Mouse (Mus musculus) CH12.LX (cell line): ENCODE data around the gene Togaram2. TPM values are rescaled to one million over a fixed set of nuclear protein-coding genes. Genes with fewer than 3 reads are reported as not detected.

Experiments
- DNase-seq: peaks from one replicate; pipeline ENCODE4 v3.0.0-alpha.2; 2013; ENCODE audit errors: extremely low read depth
- H3K27ac ChIP-seq: 2 replicates; pipeline ENCODE4 v1.5.1; 2012; ENCODE audit warnings: low read depth, mild to moderate bottlenecking, control low read depth, moderate library complexity; ENCODE audit not compliant: insufficient read depth
- H3K27me3 ChIP-seq: replicated peaks from 2 replicates; pipeline ENCODE3; 2012; ENCODE audit warnings: inconsistent platforms
- H3K36me3 ChIP-seq, 2 experiments: replicated peaks in 1 of 2; 2 replicates each; pipeline versions ENCODE3 to v1.6.1; 2012; ENCODE audit warnings: inconsistent platforms in 1 of 2, low read length in 1 of 2, mild to moderate bottlenecking in 1 of 2, mixed read lengths in 1 of 2, moderate library complexity in 1 of 2; ENCODE audit not compliant: control insufficient read depth in 1 of 2, insufficient read depth in 1 of 2
- H3K4me1 ChIP-seq, 2 experiments: 2 replicates each; pipeline ENCODE4 v1.6.1; 2012; ENCODE audit warnings: inconsistent platforms in 1 of 2, moderate library complexity in 1 of 2; ENCODE audit not compliant: insufficient read depth in 2 of 2, control insufficient read depth in 1 of 2
- H3K4me2 ChIP-seq: 2 replicates; pipeline ENCODE4 v1.6.1; 2012; ENCODE audit warnings: low read depth, mild to moderate bottlenecking, control low read depth; ENCODE audit not compliant: poor library complexity, insufficient read depth, severe bottlenecking
- H3K4me3 ChIP-seq, 3 experiments: fragments of 150-350 bp in 1 of 3; sonication (generic) in 1 of 3; replicated peaks in 1 of 3; 2 replicates each; pipeline versions ENCODE3 to v1.5.1; 2011 to 2012; ENCODE audit warnings: low read depth in 2 of 3, low read length in 2 of 3, mild to moderate bottlenecking in 2 of 3, moderate library complexity in 2 of 3, control low read depth in 1 of 3, improper control_type of control experiment in 1 of 3, inconsistent platforms in 1 of 3, mixed read lengths in 1 of 3; ENCODE audit not compliant: poor library complexity in 1 of 3
- H3K79me2 ChIP-seq: replicated peaks from 2 replicates; pipeline ENCODE4 v1.6.1; 2012; ENCODE audit warnings: mild to moderate bottlenecking, moderate library complexity; ENCODE audit not compliant: control insufficient read depth, poor library complexity, insufficient read depth, severe bottlenecking; ENCODE audit errors: extremely low read depth
- H3K9ac ChIP-seq: 2 replicates; pipeline ENCODE4 v1.6.1; 2012; ENCODE audit warnings: low read depth, mild to moderate bottlenecking, control low read depth, moderate library complexity; ENCODE audit not compliant: insufficient read depth
- H3K9me3 ChIP-seq: replicated peaks from 2 replicates; pipeline ENCODE3; 2012; ENCODE audit warnings: low read length, inconsistent platforms, mixed read lengths
- BHLHE40 ChIP-seq: IDR thresholded peaks from 2 replicates; pipeline ENCODE4 v1.6.1; 2011; ENCODE audit warnings: mild to moderate bottlenecking, low read depth, low read length, improper control_type of control experiment
- CTCF ChIP-seq, 2 experiments: IDR thresholded peaks in 1 of 2; conservative IDR thresholded peaks in 1 of 2; 2 replicates each; pipeline ENCODE4 v1.5.1; 2011 to 2012; ENCODE audit warnings: low read depth in 2 of 2, low read length in 2 of 2, improper control_type of control experiment in 1 of 2, inconsistent platforms in 1 of 2, mild to moderate bottlenecking in 1 of 2, moderate library complexity in 1 of 2
- ELF1 ChIP-seq: IDR thresholded peaks from 2 replicates; pipeline ENCODE4 v1.6.1; 2014; ENCODE audit warnings: low read depth, mild to moderate bottlenecking, inconsistent platforms, low read length, improper control_type of control experiment
- IRF4 ChIP-seq: IDR thresholded peaks from 2 replicates; pipeline ENCODE4 v1.6.1; 2014; ENCODE audit warnings: low read depth, mild to moderate bottlenecking, inconsistent platforms, low read length, improper control_type of control experiment
- MAX ChIP-seq: IDR thresholded peaks from 2 replicates; pipeline ENCODE4 v1.6.1; 2011; ENCODE audit warnings: low read length, improper control_type of control experiment
- MXI1 ChIP-seq: IDR thresholded peaks from 2 replicates; pipeline ENCODE4 v1.6.1; 2011; ENCODE audit warnings: mild to moderate bottlenecking, low read depth, low read length, improper control_type of control experiment
- NELFE ChIP-seq: IDR thresholded peaks from 2 replicates; pipeline ENCODE4 v1.6.1; 2011; ENCODE audit warnings: low read depth, low read length, improper control_type of control experiment
- RAD21 ChIP-seq: IDR thresholded peaks from 2 replicates; pipeline ENCODE4 v1.6.1; 2011; ENCODE audit warnings: low read depth, mild to moderate bottlenecking, low read length, improper control_type of control experiment, moderate library complexity
- RCOR1 ChIP-seq: conservative IDR thresholded peaks from 2 replicates; pipeline ENCODE4 v1.6.1; 2012; ENCODE audit warnings: low read depth, mild to moderate bottlenecking, inconsistent platforms, low read length, improper control_type of control experiment
- SMC3 ChIP-seq: IDR thresholded peaks from 2 replicates; pipeline ENCODE4 v1.6.1; 2011; ENCODE audit warnings: low read depth, low read length, improper control_type of control experiment
- UBTF ChIP-seq: IDR thresholded peaks from 2 replicates; pipeline ENCODE4 v1.6.1; 2012; ENCODE audit warnings: low read depth, mild to moderate bottlenecking, inconsistent platforms, low read length, improper control_type of control experiment, moderate library complexity
- USF1 ChIP-seq: IDR thresholded peaks from 2 replicates; pipeline ENCODE4 v1.6.1; 2014; ENCODE audit warnings: low read depth, mild to moderate bottlenecking, inconsistent platforms, low read length, improper control_type of control experiment
- ZKSCAN1 ChIP-seq: IDR thresholded peaks from 2 replicates; pipeline ENCODE4 v1.6.1; 2012; ENCODE audit warnings: low read depth, inconsistent platforms, low read length, improper control_type of control experiment, borderline replicate concordance
- dilution Hi-C: fragments of 300-500 bp; cut with MboI; formaldehyde crosslinking; loops from 2 replicates; pipeline ENCODE4 v1.14.3; 2020; ENCODE audit warnings: low sequenced_read_pairs; ENCODE audit not compliant: extremely low pct_unique_long_range_greater_than_20kb, extremely low pct_ligation_motif_present
- in situ Hi-C: fragments of 300-500 bp; cut with MboI; formaldehyde crosslinking; loops from 3 replicates; pipeline ENCODE4 v1.14.3; 2019; ENCODE audit warnings: low sequenced_read_pairs, low pct_ligation_motif_present, low pct_unique_long_range_greater_than_20kb, mixed read lengths
- polyA plus RNA-seq: library from polyadenylated mRNA; unstranded; fragments of >175 nt; gene quantifications from 2 replicates; pipeline ENCODE4 v1.2.1, GENCODE M21; 2012; ENCODE audit warnings: low read depth; ENCODE audit not compliant: insufficient read length
- total RNA-seq, 2 experiments: library from RNA; depleted of rRNA; stranded (reverse); fragments of 300-350 nt in 1 of 2; fragments of >200 nt in 1 of 2; gene quantifications; 2 replicates each; pipeline ENCODE4 v1.2.3; 2012 to 2014

Togaram2 gene
- total and polyA plus RNA-seq, 3 experiments: 0.76 to 19.6 (median 2.6) TPM

DNA sequence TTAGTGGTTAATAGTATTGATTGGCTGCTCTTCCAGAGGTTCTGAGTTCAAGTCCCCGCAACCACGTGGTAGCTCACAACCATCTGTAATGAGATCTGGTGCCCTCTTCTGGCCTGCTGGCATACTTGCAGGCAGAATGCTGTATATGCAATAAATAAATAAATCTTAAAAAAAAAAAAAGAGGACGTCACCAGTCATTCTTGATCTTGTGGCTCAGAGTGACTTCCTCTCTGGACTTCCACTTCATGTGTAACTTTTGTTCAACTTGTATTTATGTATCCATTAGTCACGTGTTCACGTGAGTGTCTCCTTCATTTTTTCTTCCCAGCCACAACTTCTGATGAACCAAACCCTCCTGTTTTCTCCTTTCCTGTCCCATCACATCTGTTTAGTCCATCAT, 3.5 kb upstream of the Togaram2 start:
- dilution Hi-C loops: no loop called here
- H3K27me3 ChIP-seq: no peaks in the 10 kb centered on the region
- no peaks in the 10 kb centered on the region for H3K36me3 ChIP-seq
- H3K4me3 ChIP-seq: no peak overlapping the region
- no peak overlapping the region for H3K9ac ChIP-seq
- H3K4me2 ChIP-seq: no peak overlapping the region
- H3K9me3 ChIP-seq: no peaks in the 10 kb centered on the region
- in situ Hi-C loops: no loop called here
- H3K79me2 ChIP-seq: no peaks in the 10 kb centered on the region
- no peak overlapping the region for H3K27ac ChIP-seq
- TF ChIP-seq MXI1 (no peak), CTCF (conservative IDR thresholded peaks at IDR 0.05 in 1 of 2, IDR thresholded peaks at IDR 0.05 in 1 of 2; ENCODE audit: low read depth in 2 of 2, low read length in 2 of 2) (peak in 1 of 2 experiments; percentile 37; a peak in 2 of 4 replicates)
- H3K4me1 ChIP-seq: peaks cover 0 to 19% of the 10 kb centered on the region in 2 experiments; a peak in 2 of 4 replicates
- DNase-seq: no peak

- peak; percentile 53 for DNase-seq
- no peak overlapping the region for H3K9ac ChIP-seq
- no peak overlapping the region for H3K4me3 ChIP-seq
- TF ChIP-seq NELFE (no peak), BHLHE40 (no peak), RAD21 (peak; percentile 40), ZKSCAN1 (no peak), UBTF (no peak), IRF4 (no peak), USF1 (no peak), SMC3 (peak; percentile 62), MAX (no peak), CTCF (conservative IDR thresholded peaks at IDR 0.05 in 1 of 2, IDR thresholded peaks at IDR 0.05 in 1 of 2; ENCODE audit: low read depth in 2 of 2, low read length in 2 of 2) (peak; percentile 26 to 71; a peak in 3 of 4 replicates), RCOR1 (no peak), ELF1 (no peak)
- in situ Hi-C loops: loop anchor here (5.0 kb wide), 1 partner anchor 200 kb away; no protein-coding TSS in a partner anchor
- dilution Hi-C loops: no loop called here
- no peak overlapping the region for H3K27ac ChIP-seq
- H3K79me2 ChIP-seq: no peaks in the 10 kb centered on the region
- no peaks in the 10 kb centered on the region for H3K27me3 ChIP-seq
- H3K4me2 ChIP-seq: no peak overlapping the region
- H3K4me1 ChIP-seq: peaks cover 0 to 28% of the 10 kb centered on the region in 2 experiments; a peak in 2 of 4 replicates
- no peaks in the 10 kb centered on the region for H3K9me3 ChIP-seq
- no peaks in the 10 kb centered on the region for H3K36me3 ChIP-seq
Observed at GRCm38 (mm10) chr17:71671840-71672546, 1.1 kb upstream of the Togaram2 start.
